Mouse (Mus musculus) midbrain, embryonic 15.5 days (tissue): Measurements from ENCODE around the gene Inmt. TPM values are rescaled to one million over a fixed set of nuclear protein-coding genes. Genes with fewer than 3 reads are reported as not detected.

Experiments
- polyA plus RNA-seq: library from polyadenylated mRNA; unstranded; fragments of >200 nt; fragmentation: Nextera tagmentation; extraction: Ambion mirVana; gene quantifications from 2 replicates; pipeline ENCODE4 v1.2.1, GENCODE M21; 2015

Gene Inmt
- polyA plus RNA-seq, 1 experiment from 2014 or later: not detected

Other genes starting within 250 kb of the Inmt start
- 2.5 and 3.2 TPM in 2 replicates for gene Nod1, start 202.4 kb downstream of the Inmt start, polyA plus RNA-seq
- 11.9 and 12.3 TPM in 2 replicates for gene Ggct, start 182.1 kb downstream of the Inmt start, polyA plus RNA-seq
- 216 and 219 TPM in 2 replicates for gene Gars, start 137.0 kb downstream of the Inmt start, polyA plus RNA-seq
- 1.3 and 2.2 TPM in 2 replicates for gene Crhr2, start 42.0 kb downstream of the Inmt start, polyA plus RNA-seq
- 11.4 and 13.9 TPM in 2 replicates for gene Mindy4, start 28.3 kb upstream of the Inmt start, polyA plus RNA-seq
- 4.5 and 4.9 TPM in 2 replicates for gene Aqp1, start 161.4 kb upstream of the Inmt start, polyA plus RNA-seq
- not detected in 2 replicates for gene Ghrhr, start 201.3 kb upstream of the Inmt start, polyA plus RNA-seq